Mouse (Mus musculus) erythroblast, embryonic 14.5 days (primary cell): ENCODE measurements around the gene Stxbp4.

Source experiments
- GATA1 ChIP-seq: IDR thresholded peaks from 2 replicates; pipeline ENCODE4 v1.6.1; 2012; ENCODE audit warnings: low read length, inconsistent platforms, mixed read lengths
- TAL1 ChIP-seq: IDR thresholded peaks from 3 replicates; pipeline ENCODE4 v1.6.1; 2012; ENCODE audit warnings: low read length, inconsistent platforms, mixed read lengths

DNA sequence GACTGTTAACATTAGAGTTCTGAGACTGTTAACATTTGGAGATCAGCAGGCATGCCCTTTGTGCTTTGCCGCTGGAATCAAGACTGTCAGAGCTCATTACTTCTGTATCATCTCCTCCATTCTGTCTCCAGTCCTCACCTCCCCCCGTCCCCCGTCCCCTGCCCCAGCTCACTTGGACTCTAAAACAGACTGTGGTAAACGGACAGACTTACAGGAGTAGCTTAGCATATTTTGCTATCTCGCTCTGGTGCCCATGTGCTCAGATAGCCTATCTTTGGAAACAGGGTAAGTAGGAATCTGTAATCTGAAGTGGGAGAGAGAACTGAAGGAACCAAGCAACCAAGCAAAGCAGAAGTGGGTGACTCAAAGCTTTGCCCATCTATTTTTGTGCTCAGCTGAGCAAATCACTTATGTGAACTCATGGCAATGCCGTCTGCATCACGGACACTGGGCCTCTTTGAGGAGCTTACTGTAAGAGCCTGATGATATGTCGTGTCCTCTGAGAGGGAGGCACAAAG is 39.9 kb upstream of the Stxbp4 start:
- TF ChIP-seq GATA1: no peak
- TF ChIP-seq TAL1: no peak
